Mouse (Mus musculus): ENCODE results near the gene Sap30bp.
A peak's percentile ranks its signal among the peaks of the same experiment; 100 is the strongest.

The Sap30bp gene

GRCm38 (mm10) chr11:115906116-115906515 is 27.0 kb upstream of the Sap30bp start:
- no peak for DNase-seq (ENCODE audit: low spot score)

GRCm38 (mm10) chr11:115906521-115906920 is 26.6 kb upstream of the Sap30bp start:
- no peak for DNase-seq (ENCODE audit: low spot score)

GRCm38 (mm10) chr11:115911134-115911561 is 21.9 kb upstream of the Sap30bp start:
- DNase-seq (ENCODE audit: low spot score), result peak; percentile 77

GRCm38 (mm10) chr11:115911632-115912376 is 21.3 kb upstream of the Sap30bp start, which contains the start of gene Smim6:
Gene Smim6, plus strand, starts transcription at chr11:115912017.
- DNase-seq (ENCODE audit: low spot score), result peak; percentile 70

- DNase-seq (ENCODE audit: low spot score), result no peak
These were observed 16.5 kb upstream of the Sap30bp start for GRCm38 (mm10) chr11:115916579-115916978.

- DNase-seq (ENCODE audit: low spot score), result no peak
These were observed 14.4 kb upstream of the Sap30bp start for GRCm38 (mm10) chr11:115918637-115919036.

- DNase-seq (ENCODE audit: low spot score), result no peak
These were observed 14.0 kb upstream of the Sap30bp start for GRCm38 (mm10) chr11:115919073-115919472.

- peak; percentile 71 for DNase-seq (ENCODE audit: low spot score)
These were observed 12.8 kb upstream of the Sap30bp start for GRCm38 (mm10) chr11:115920110-115920818.

GRCm38 (mm10) chr11:115921986-115922385 is 11.1 kb upstream of the Sap30bp start:
- DNase-seq (ENCODE audit: low spot score), result no peak

- no peak for DNase-seq (ENCODE audit: low spot score)
These were observed 4.1 kb upstream of the Sap30bp start for GRCm38 (mm10) chr11:115929031-115929430.

GRCm38 (mm10) chr11:115929818-115930217 is 3.3 kb upstream of the Sap30bp start:
- no peak for DNase-seq (ENCODE audit: low spot score)

GRCm38 (mm10) chr11:115931235-115931634 is 1.8 kb upstream of the Sap30bp start:
- DNase-seq (ENCODE audit: low spot score), result no peak

GRCm38 (mm10) chr11:115933747-115934110 is 647 bp downstream of the Sap30bp start:
- DNase-seq (ENCODE audit: low spot score), result no peak

GRCm38 (mm10) chr11:115939690-115940329 is 6.7 kb downstream of the Sap30bp start:
- peak; percentile 76 for DNase-seq (ENCODE audit: low spot score)

- DNase-seq (ENCODE audit: low spot score), result no peak
These were observed 8.9 kb downstream of the Sap30bp start for GRCm38 (mm10) chr11:115941980-115942379.

- no peak for DNase-seq (ENCODE audit: low spot score)
These were observed 12.2 kb downstream of the Sap30bp start for GRCm38 (mm10) chr11:115945247-115945646.

- DNase-seq (ENCODE audit: low spot score), result no peak
These were observed 13.2 kb downstream of the Sap30bp start for GRCm38 (mm10) chr11:115946221-115946828.

GRCm38 (mm10) chr11:115948316-115948715 is 15.2 kb downstream of the Sap30bp start:
- no peak for DNase-seq (ENCODE audit: low spot score)

GRCm38 (mm10) chr11:115950719-115951118 is 17.6 kb downstream of the Sap30bp start:
- no peak for DNase-seq (ENCODE audit: low spot score)

- no peak for DNase-seq (ENCODE audit: low spot score)
These were observed 21.6 kb downstream of the Sap30bp start for GRCm38 (mm10) chr11:115954712-115955111.

- DNase-seq (ENCODE audit: low spot score), result no peak
These were observed 22.2 kb downstream of the Sap30bp start for GRCm38 (mm10) chr11:115955195-115955858.

GRCm38 (mm10) chr11:115956453-115956852 is 23.4 kb downstream of the Sap30bp start:
- DNase-seq (ENCODE audit: low spot score), result no peak
